23 mouse cellular contexts compared by ENCODE assay signal in genomic region chr13:52649791-52650418, GRCm38 (mm10).
DNase-seq lines count a peak whose midpoint lies in the region; ATAC-seq and TF ChIP-seq lines count a peak whose summit lies in the region.
"Had no signal": no experiment of that assay in that cellular context is flagged by ENCODE, and none has a peak within 500 bp of the region (broad histone marks: within the 10 kb centered on the region; RNA-seq: fewer than 3 reads in every experiment).

No protein-coding gene starts in this region.

- WGBS in hindbrain, embryonic 12.5 days: 95% methylated on average over 6 of the region's 6 CpGs

- H3K9ac ChIP-seq in CH12.LX (ENCODE audit: insufficient read depth, low read depth) (no peak overlapping the region), MEL (ENCODE audit: control insufficient read depth, low read depth, low read length, poor library complexity, severe bottlenecking) (no peak overlapping the region)
- H3K9ac ChIP-seq in hindbrain, embryonic 12.5 days: no peak overlapping the region
- H3K9ac ChIP-seq: embryonic facial prominence, embryonic 13.5 days; embryonic facial prominence, embryonic 15.5 days; forebrain, embryonic 12.5 days had no signal

- in situ Hi-C loops in CH12.LX (cut with MboI; ENCODE audit: low pct_ligation_motif_present, low pct_unique_long_range_greater_than_20kb, low sequenced_read_pairs): loop anchor here (10.0 kb wide), 1 partner anchor 815 kb away; no protein-coding TSS in a partner anchor

- H3K4me1 ChIP-seq in CH12.LX (ENCODE audit: control insufficient read depth in 1 of 2, insufficient read depth in 2 of 2) (peaks cover 4 to 8% of the 10 kb centered on the region in 2 experiments; a peak in 1 of 4 replicates), MEL (ENCODE audit: control insufficient read depth in 1 of 2, insufficient read depth in 2 of 2, low read length in 2 of 2) (no peaks in the 10 kb centered on the region)
- H3K4me1 ChIP-seq in hindbrain, embryonic 12.5 days: peaks cover 8% of the 10 kb centered on the region
- H3K4me1 ChIP-seq: embryonic facial prominence, embryonic 13.5 days; forebrain, embryonic 12.5 days had no signal

- H3K79me2 ChIP-seq in CH12.LX (replicated peaks; ENCODE audit: control insufficient read depth, extremely low read depth, insufficient read depth, poor library complexity, severe bottlenecking): 0 out of 2 replicates have a peak, but pooled peaks cover 2% of the 10 kb centered on the region
- H3K79me2 ChIP-seq in MEL (ENCODE audit: control insufficient read depth, insufficient read depth, low read length, poor library complexity): no peaks in the 10 kb centered on the region

- TF ChIP-seq CTCF in CH12.LX (conservative IDR thresholded peaks at IDR 0.05 in 1 of 2, IDR thresholded peaks at IDR 0.05 in 1 of 2; ENCODE audit: low read depth in 2 of 2, low read length in 2 of 2) (no peak), MEL (IDR thresholded peaks at IDR 0.05 in 2 of 3, conservative IDR thresholded peaks at IDR 0.05 in 1 of 3; ENCODE audit: control insufficient read depth in 1 of 3, insufficient read depth in 1 of 3, low read depth in 2 of 3, low read length in 3 of 3, poor library complexity in 1 of 3, severe bottlenecking in 1 of 3) (no peak)
- no peak for TF ChIP-seq CTCF in gastrocnemius, adult 2 months (IDR thresholded peaks at IDR 0.05)

- peak; percentile 74 for DNase-seq in heart, adult 11 months
- DNase-seq in heart, postnatal 10 days: no peak
- DNase-seq in CH12.LX (ENCODE audit: extremely low read depth) (no peak), MEL (ENCODE audit: low read depth, low spot score) (no peak)
- no peak for DNase-seq in gastrocnemius, adult 2 months
- DNase-seq: adrenal gland, adult 2 months; adrenal gland, postnatal 10 days; adrenal gland, postnatal 25 days; cerebellum, adult 11-12 months; cerebellum, adult 8-10 months; cerebellum, adult 9-11 months; cerebellum, postnatal 14 days; cerebellum, postnatal 36 days; embryo, embryonic 11 days had no signal

- dilution Hi-C loops in CH12.LX (cut with MboI; ENCODE audit: extremely low pct_ligation_motif_present, extremely low pct_unique_long_range_greater_than_20kb, low sequenced_read_pairs): no loop called here

- no peak overlapping the region for H3K27ac ChIP-seq in CH12.LX (ENCODE audit: insufficient read depth, low read depth)
- no peak overlapping the region for H3K27ac ChIP-seq in MEL (ENCODE audit: control insufficient read depth, low read depth, low read length)
- no peak overlapping the region for H3K27ac ChIP-seq in hindbrain, embryonic 12.5 days
- no peak overlapping the region for H3K27ac ChIP-seq in gastrocnemius, adult 2 months
- H3K27ac ChIP-seq: embryonic facial prominence, embryonic 13.5 days; embryonic facial prominence, embryonic 15.5 days; forebrain, embryonic 10.5 days; forebrain, embryonic 12.5 days had no signal

- ATAC-seq in hindbrain, embryonic 12.5 days (ENCODE audit: low FRiP score): no peak
- ATAC-seq: forebrain, embryonic 14.5 days; forebrain, embryonic 16.5 days had no signal

- H3K27me3 ChIP-seq in CH12.LX (replicated peaks): no peaks in the 10 kb centered on the region
- no peaks in the 10 kb centered on the region; a peak in 1 of 4 replicates for H3K27me3 ChIP-seq in MEL (ENCODE audit: control insufficient read depth in 1 of 2, insufficient read depth in 2 of 2, low read length in 2 of 2)
- no peaks in the 10 kb centered on the region for H3K27me3 ChIP-seq in hindbrain, embryonic 12.5 days
- H3K27me3 ChIP-seq: embryonic facial prominence, embryonic 13.5 days; forebrain, embryonic 12.5 days had no signal

- no peak for TF ChIP-seq POLR2A in CH12.LX (IDR thresholded peaks at IDR 0.05; ENCODE audit: low read depth, low read length)
- TF ChIP-seq POLR2A in MEL (IDR thresholded peaks at IDR 0.05; ENCODE audit: control insufficient read depth in 1 of 2, insufficient read depth in 1 of 2, low read depth in 1 of 2, low read length in 2 of 2, poor library complexity in 1 of 2): no peak

- H3K4me2 ChIP-seq in CH12.LX (ENCODE audit: insufficient read depth, low read depth, poor library complexity, severe bottlenecking): no peak overlapping the region
- H3K4me2 ChIP-seq in hindbrain, embryonic 12.5 days (replicated peaks): no peak overlapping the region
- H3K4me2 ChIP-seq: embryonic facial prominence, embryonic 13.5 days; embryonic facial prominence, embryonic 15.5 days; forebrain, embryonic 12.5 days had no signal

- TF ChIP-seq RAD21 in CH12.LX (IDR thresholded peaks at IDR 0.05; ENCODE audit: low read depth, low read length) (no peak), MEL (IDR thresholded peaks at IDR 0.05; ENCODE audit: low read depth, low read length) (no peak)

- H3K9me3 ChIP-seq in CH12.LX (replicated peaks; ENCODE audit: low read length): peaks cover 3% of the 10 kb centered on the region
- H3K9me3 ChIP-seq in MEL (replicated peaks; ENCODE audit: insufficient read depth, low read length): no peaks in the 10 kb centered on the region
- no peaks in the 10 kb centered on the region for H3K9me3 ChIP-seq in hindbrain, embryonic 12.5 days (replicated peaks)
- H3K9me3 ChIP-seq: embryonic facial prominence, embryonic 13.5 days; embryonic facial prominence, embryonic 15.5 days; forebrain, embryonic 10.5 days; forebrain, embryonic 12.5 days had no signal

- intact Hi-C loops in heart, postnatal 10 days (cut with DNase I): loop anchor here (10.0 kb wide), 1 partner anchor 705 kb away; no protein-coding TSS in a partner anchor
- intact Hi-C loops in gastrocnemius, adult 2 months (cut with DNase I): loop anchor here (5.0 kb wide), 1 partner anchor 707 kb away; no protein-coding TSS in a partner anchor

- no peak for TF ChIP-seq EP300 in CH12.LX (IDR thresholded peaks at IDR 0.05; ENCODE audit: low read length)
- no peak for TF ChIP-seq EP300 in MEL (IDR thresholded peaks at IDR 0.05; ENCODE audit: low read depth in 1 of 2, low read length in 2 of 2)

- no peak overlapping the region for H3K4me3 ChIP-seq in CH12.LX (replicated peaks in 1 of 3; ENCODE audit: low read depth in 2 of 3, low read length in 2 of 3, poor library complexity in 1 of 3)
- H3K4me3 ChIP-seq in MEL (ENCODE audit: control insufficient read depth in 1 of 2, insufficient read depth in 1 of 2, low read depth in 2 of 2, low read length in 2 of 2): no peak overlapping the region
- H3K4me3 ChIP-seq in hindbrain, embryonic 12.5 days: no peak overlapping the region
- H3K4me3 ChIP-seq in gastrocnemius, adult 2 months: no peak overlapping the region
- H3K4me3 ChIP-seq: embryonic facial prominence, embryonic 13.5 days; embryonic facial prominence, embryonic 15.5 days; erythroblast, embryonic 14.5 days; forebrain, embryonic 10.5 days; forebrain, embryonic 12.5 days had no signal

- H3K36me3 ChIP-seq in CH12.LX (replicated peaks in 1 of 2; ENCODE audit: control insufficient read depth in 1 of 2, insufficient read depth in 1 of 2, low read length in 1 of 2): peaks cover 48 to 51% of the 10 kb centered on the region in 2 experiments
- no peaks in the 10 kb centered on the region for H3K36me3 ChIP-seq in MEL (ENCODE audit: control insufficient read depth in 1 of 2, insufficient read depth in 2 of 2, low read length in 2 of 2)
- H3K36me3 ChIP-seq in hindbrain, embryonic 12.5 days: no peaks in the 10 kb centered on the region
- H3K36me3 ChIP-seq: embryonic facial prominence, embryonic 13.5 days; embryonic facial prominence, embryonic 15.5 days; forebrain, embryonic 10.5 days; forebrain, embryonic 12.5 days; G1E had no signal

TF ChIP-seq in CH12.LX, 34 proteins besides CTCF, POLR2A, EP300 and RAD21:
- TF ChIP-seq GABPA (IDR thresholded peaks at IDR 0.05; ENCODE audit: insufficient replicate concordance, low read depth, low read length) (no peak), POLR2AphosphoS2 (IDR thresholded peaks at IDR 0.05; ENCODE audit: low read depth, low read length) (peak; percentile 96), MYC (IDR thresholded peaks at IDR 0.05; ENCODE audit: low read depth, low read length) (peak; percentile 13; the same call in 1 of the 2 replicates)

TF ChIP-seq in MEL, 35 proteins besides CTCF, POLR2A, EP300 and RAD21:
- TF ChIP-seq JUND (IDR thresholded peaks at IDR 0.05; ENCODE audit: low read depth, low read length) (no peak), TAL1 (IDR thresholded peaks at IDR 0.05; ENCODE audit: low read length) (no peak), POLR2AphosphoS5 (IDR thresholded peaks at IDR 0.05; ENCODE audit: borderline replicate concordance, low read depth, low read length) (peak; percentile 75; the same call in 1 of the 2 replicates), MAFK (IDR thresholded peaks at IDR 0.05; ENCODE audit: borderline replicate concordance, low read depth, low read length) (no peak)
